Mouse (Mus musculus) activated CD4-positive, CD25-positive, alpha-beta regulatory T cell (primary cell): ENCODE results near the gene Zfp354b. TPM values are rescaled to one million over a fixed set of nuclear protein-coding genes. Genes with fewer than 3 reads are reported as not detected.

Experiments
- polyA plus RNA-seq, 2 experiments: library from polyadenylated mRNA; unstranded; fragments of 100-300 nt; shearing (Covaris generic); gene quantifications; one replicate each; pipeline ENCODE4 v1.2.1; 2017

Gene Zfp354b
- polyA plus RNA-seq, result under 1 TPM in 1 of 2 experiments, not detected in 1; 0.66 TPM

DNA sequence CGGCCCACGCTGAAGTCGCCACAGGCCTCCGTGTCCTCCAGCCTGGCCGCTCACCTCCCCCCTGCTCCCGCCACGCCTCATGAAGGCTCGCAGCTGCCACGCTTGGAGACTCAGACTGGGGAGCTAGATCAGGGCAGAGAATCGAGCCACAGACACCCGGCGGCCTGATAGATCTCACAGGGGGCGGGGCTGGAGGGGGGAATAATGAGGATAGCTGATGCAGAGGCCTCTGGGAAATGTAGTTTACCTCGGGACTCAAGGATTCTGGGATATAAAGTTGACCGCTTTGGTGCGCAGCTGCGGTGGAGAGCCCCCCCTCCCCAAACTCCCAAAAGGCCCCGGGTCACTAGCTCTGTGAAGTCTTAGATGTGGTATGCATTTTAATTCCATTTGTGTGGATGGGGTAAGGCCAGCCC is at the start of gene Zfp354b:
Zfp354b (minus strand) TSS at position 183 of the 416 bp plus-strand sequence.

DNA sequence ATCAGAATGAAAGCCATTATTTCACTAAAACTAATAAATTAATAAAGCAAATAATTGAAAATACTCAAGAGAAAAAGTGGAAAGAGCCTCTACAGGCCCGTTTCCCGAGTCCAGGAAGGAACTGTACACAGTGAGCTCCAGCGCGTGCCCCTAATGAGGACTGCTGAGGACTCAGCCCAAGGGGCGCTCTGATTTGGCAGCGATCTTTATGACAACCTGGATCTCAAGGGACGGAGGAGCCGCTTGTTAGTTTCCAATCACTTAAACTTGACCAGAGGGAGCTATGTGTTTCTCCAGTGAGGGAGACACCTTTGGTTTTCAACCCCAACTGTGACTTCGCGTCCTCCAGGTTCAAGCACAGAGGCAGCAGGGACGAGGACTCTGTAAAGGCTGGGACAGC is 34.8 kb upstream of the Zfp354b start, which contains the start of gene Olfr1378:
Olfr1378 (plus strand) TSS at position 301 of the 400 bp plus-strand sequence.

DNA sequence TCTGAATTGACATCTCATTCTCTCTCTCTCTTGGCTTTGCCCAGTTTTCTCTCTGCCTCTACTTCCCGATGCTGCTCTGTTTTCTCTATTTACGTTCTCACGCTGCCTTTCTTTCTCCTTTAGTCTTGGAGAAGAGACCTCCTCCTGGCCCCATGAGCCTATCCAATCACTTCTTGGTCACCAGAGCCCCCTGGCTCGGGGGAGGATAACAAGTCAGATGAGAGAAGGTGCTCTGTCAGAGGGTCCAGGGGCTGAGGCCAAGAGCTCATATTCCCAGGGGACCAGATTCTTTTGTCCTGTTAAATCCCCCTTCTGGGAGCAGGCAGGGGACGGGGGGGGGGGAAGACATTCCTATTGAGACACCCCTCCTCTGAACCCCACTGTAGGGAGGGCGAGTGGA is 22.2 kb upstream of the Zfp354b start, which contains the start of gene Prop1:
Prop1 (minus strand) TSS at position 101 of the 400 bp plus-strand sequence.

DNA sequence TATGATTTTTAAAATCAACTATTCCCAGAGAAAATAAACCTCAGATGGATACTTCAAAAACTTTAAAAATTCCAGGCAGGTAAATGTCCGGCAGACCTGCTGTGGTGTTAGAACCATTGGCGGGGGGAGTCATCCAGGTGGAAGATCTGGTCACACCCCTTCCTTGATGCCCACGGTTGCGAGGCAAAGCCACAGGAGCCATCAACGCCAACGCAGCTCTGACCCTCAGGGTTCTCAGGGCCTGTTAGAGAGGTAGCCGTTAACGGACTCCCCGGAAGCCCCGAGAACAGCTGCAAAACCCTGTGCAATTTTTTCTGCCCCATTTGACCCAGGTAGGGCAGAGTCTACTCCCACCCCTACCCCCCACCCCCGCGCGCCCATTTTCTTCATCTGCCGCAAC is 12.1 kb upstream of the Zfp354b start, which contains the start of gene 4933414I15Rik:
4933414I15Rik (minus strand) TSS at position 260 of the 400 bp plus-strand sequence.

DNA sequence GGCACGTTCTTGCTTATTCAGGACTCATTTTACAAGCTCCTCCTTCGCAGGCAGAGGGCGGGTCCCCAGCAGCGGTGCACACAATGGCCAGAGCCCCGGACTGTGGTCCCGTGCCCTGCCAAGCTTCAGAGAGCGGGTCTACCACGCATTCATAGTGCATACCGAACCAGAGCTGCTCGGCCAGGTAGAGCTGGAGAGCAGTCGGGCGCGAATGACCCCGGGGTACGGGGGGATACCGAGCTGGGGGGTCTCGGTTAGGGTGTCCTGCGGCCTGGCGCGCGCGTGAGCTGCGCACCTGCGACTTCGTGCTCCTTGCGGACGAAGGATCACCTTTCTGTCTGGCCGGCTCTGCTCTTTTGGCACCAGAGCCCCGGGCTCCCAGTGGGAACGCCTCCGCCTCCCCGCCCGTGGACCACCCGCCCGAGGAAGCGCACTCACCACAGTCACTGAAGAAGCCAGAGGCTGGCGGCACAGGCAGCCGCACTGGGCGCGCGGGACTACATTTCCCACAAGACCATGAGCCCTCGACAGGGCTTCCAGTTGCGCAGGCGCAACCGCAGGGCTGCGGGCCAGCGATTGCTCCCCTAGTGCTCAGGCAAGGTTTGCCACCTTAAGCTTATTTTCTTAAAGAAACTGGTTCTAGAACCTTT is 15.6 kb downstream of the Zfp354b start, which contains the start of gene Zfp2:
Zfp2 (minus strand) TSS at position 495 of the 650 bp plus-strand sequence.

DNA sequence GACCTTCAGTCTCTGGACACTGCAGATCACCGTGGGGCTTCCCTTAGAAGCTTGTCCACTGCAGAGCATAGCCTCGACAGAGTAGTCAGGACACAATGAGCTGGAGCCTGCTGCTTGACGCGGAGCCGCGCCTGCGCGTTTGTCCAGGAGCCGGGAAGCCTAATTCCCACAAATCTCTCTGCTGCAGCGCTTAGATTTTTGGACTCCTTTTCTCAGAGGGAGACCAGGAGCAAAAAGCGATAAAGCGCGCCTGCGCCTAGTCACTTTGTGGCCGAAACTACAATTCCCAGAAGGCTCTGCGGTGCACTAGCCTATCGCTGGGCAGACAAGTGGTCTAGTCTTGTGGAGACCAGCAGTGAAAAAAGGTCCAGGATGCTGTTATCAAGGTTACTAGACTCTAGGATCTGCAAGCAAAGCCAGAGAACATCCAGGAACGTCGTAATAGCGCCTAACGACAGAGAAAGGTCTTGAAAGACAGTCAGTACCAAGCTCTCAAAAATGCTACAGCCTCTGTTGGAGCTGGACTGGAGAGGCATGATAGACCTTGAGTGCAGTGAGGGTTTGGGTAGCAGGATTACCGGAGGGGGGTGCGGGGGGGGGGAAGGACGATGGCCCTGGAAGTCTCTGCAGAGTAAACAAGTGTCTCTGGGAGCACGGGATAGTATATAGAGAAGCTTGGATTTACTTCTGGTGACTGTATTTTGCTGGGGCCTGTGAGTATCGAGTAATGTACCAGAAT is 43.9 kb downstream of the Zfp354b start, which contains the start of gene Zfp454:
Zfp454 (minus strand) TSS at position 262 of the 739 bp plus-strand sequence.

Other genes with a start within 250 kb of the Zfp354b start
- gene Zfp354c, start 103.9 kb downstream of the Zfp354b start, polyA plus RNA-seq, result 1 to 10 TPM; 1.3 to 5.0 TPM
- gene Zfp879, start 90.1 kb downstream of the Zfp354b start, polyA plus RNA-seq, result under 1 TPM in 1 of 2 experiments, not detected in 1; 0.88 TPM
- gene Grm6, start 80.9 kb downstream of the Zfp354b start, polyA plus RNA-seq, result under 1 TPM in 1 of 2 experiments, not detected in 1; 0.32 TPM
- gene Zfp454, start 44.0 kb downstream of the Zfp354b start, polyA plus RNA-seq, result not detected
- gene Zfp2, start 15.5 kb downstream of the Zfp354b start, polyA plus RNA-seq, result 1 to 10 TPM in 1 of 2 experiments, under 1 TPM in 1; 0.33 to 1.5 TPM
- under 1 TPM in 1 of 2 experiments, not detected in 1; 0.41 TPM for gene 4933414I15Rik, start 12.1 kb upstream of the Zfp354b start, polyA plus RNA-seq
- not detected for gene Prop1, start 22.1 kb upstream of the Zfp354b start, polyA plus RNA-seq
- not detected for gene Olfr1378, start 34.9 kb upstream of the Zfp354b start, polyA plus RNA-seq
- gene Olfr1377, start 50.3 kb upstream of the Zfp354b start, polyA plus RNA-seq, result under 1 TPM in 1 of 2 experiments, not detected in 1; 0.41 TPM
- gene Olfr51, start 72.0 kb upstream of the Zfp354b start, polyA plus RNA-seq, result not detected
- gene Olfr54, start 82.6 kb upstream of the Zfp354b start, polyA plus RNA-seq, result under 1 TPM in 1 of 2 experiments, not detected in 1; 0.06 TPM
- gene Olfr1375, start 116.5 kb upstream of the Zfp354b start, polyA plus RNA-seq, result not detected
- not detected for gene Zfp354a, start 127.6 kb upstream of the Zfp354b start, polyA plus RNA-seq